Mouse (Mus musculus): ENCODE results near the gene Nrp2.

DNA sequence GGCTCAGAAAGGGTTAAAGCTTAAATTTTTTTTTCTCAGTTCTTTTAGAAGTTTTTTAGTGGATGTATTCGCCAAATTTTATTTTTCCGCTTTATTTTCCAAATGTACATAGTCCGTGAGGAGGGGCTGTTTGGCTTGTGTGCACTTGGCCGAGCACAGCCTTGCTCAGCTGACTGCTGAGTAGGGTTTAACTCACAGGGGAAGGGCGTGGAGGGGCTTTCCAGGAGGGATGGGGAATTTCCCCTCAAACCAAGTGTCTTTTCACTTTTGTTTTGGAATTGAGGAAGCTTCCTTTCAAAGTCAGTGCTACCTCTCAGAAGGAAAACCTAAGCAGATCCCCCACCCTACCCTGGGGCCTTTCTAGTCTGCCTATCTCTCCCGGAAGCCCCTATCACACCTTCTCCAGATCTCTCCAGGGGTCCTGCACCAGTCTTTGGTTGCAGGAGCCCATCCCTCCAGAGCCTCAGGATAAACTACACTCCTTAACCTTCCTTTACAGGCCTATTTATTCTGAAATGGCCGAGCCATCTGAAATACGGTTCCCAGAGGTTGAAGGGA is 33.4 kb downstream of the Nrp2 start:
- TF ChIP-seq POLR2A (IDR thresholded peaks at IDR 0.05; ENCODE audit: low read depth, low read length) (no peak), CTCF (conservative IDR thresholded peaks at IDR 0.05; ENCODE audit: insufficient read depth, insufficient read length, low read depth, low read length) (no peak)

Data from kidney, adult 2 months (tissue).